Mouse (Mus musculus): Measurements from ENCODE around the gene Zscan26. TPM values are rescaled to one million over a fixed set of nuclear protein-coding genes. Genes with fewer than 3 reads are reported as not detected.
A peak's percentile ranks its signal among the peaks of the same experiment; 100 is the strongest.
"Not testable (repeated sequence)": the region's sequence is repeated elsewhere in the genome, so short reads cannot be mapped to it uniquely, and the experiment has no call there.

The Zscan26 gene
- polyA plus RNA-seq, 1 experiment from 2014 or later, result 17.4 TPM

GRCm38 (mm10) chr13:21468061-21469019 lies 14.8 kb upstream of the Zscan26 start, which contains the start of gene Nkapl:
Gene Nkapl, minus strand, starts transcription at chr13:21468509.
- Histone ChIP-seq H3K36me3 (replicated peaks; ENCODE audit: control insufficient read depth, insufficient read depth) (no peaks in the 10 kb centered on the region), H3K4me2 (replicated peaks) (peak within 1 kb of the TSS; percentile 82), H3K4me3 (replicated peaks; ENCODE audit: low read length) (peak within 1 kb of the TSS; percentile 53), H3K9ac (peak within 1 kb of the TSS; percentile 76), H3K27ac (peak within 1 kb of the TSS; percentile 68), H3K9me3 (ENCODE audit: control insufficient read depth, low read length) (no peaks in the 10 kb centered on the region), H3K27me3 (ENCODE audit: control insufficient read depth, insufficient read depth, low read length) (no peaks in the 10 kb centered on the region; the same call in 1 of the 2 replicates), H3K4me1 (replicated peaks; ENCODE audit: control insufficient read depth, insufficient read depth, low read length) (0 out of 2 replicates have a peak, but pooled peaks cover 5% of the 10 kb centered on the region)
- WGBS, result 1% methylated on average over 54 of the region's 54 CpGs
- DNase-seq (ENCODE audit: low spot score) (peak; percentile 89), ATAC-seq (ENCODE audit: low FRiP score) (peak; percentile 99)

DNA sequence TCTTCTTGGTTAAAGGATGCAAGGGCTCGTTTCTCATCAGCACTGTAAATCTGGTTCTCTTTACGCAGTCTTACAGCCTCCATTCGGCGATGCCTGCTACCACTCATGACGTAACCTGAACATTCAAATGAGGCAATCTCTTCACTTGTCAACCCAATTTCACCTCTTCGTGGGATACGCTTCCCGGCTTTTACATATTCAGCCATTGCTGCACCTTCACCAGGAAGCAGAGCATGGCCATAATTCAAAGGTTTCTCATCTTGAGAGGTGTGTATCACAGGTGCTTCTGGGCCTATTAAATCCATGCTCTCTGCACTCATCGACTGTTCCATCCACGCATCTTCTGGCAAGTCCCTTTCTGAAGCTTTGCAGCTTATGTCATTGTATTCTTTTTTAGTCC lies 13.8 kb upstream of the Zscan26 start:
- ATAC-seq (ENCODE audit: low FRiP score), result no peak
- no peaks in the 10 kb centered on the region; the same call in 1 of the 2 replicates for H3K27me3 ChIP-seq (ENCODE audit: control insufficient read depth, insufficient read depth, low read length)
- H3K4me1 ChIP-seq (replicated peaks; ENCODE audit: control insufficient read depth, insufficient read depth, low read length), result 0 out of 2 replicates have a peak, but pooled peaks cover 5% of the 10 kb centered on the region
- no peak for DNase-seq (ENCODE audit: low spot score)
- H3K4me2 ChIP-seq (replicated peaks), result 0 out of 2 replicates have a peak overlapping the region, but pooled peaks have one; percentile 82
- H3K9me3 ChIP-seq (ENCODE audit: control insufficient read depth, low read length), result no peaks in the 10 kb centered on the region
- peak overlapping the region; percentile 53; the same call in 1 of the 2 replicates for H3K4me3 ChIP-seq (replicated peaks; ENCODE audit: low read length)
- no peak overlapping the region for H3K27ac ChIP-seq
- H3K36me3 ChIP-seq (replicated peaks; ENCODE audit: control insufficient read depth, insufficient read depth), result no peaks in the 10 kb centered on the region
- no peak overlapping the region for H3K9ac ChIP-seq
- WGBS, result 88% methylated on average over 10 of the region's 10 CpGs

- H3K4me3 ChIP-seq (replicated peaks; ENCODE audit: low read length); H3K4me1 ChIP-seq (replicated peaks; ENCODE audit: control insufficient read depth, insufficient read depth, low read length); H3K27ac ChIP-seq; H3K9ac ChIP-seq; H3K9me3 ChIP-seq (ENCODE audit: control insufficient read depth, low read length); H3K27me3 ChIP-seq (ENCODE audit: control insufficient read depth, insufficient read depth, low read length); H3K4me2 ChIP-seq (replicated peaks); DNase-seq (ENCODE audit: low spot score); ATAC-seq (ENCODE audit: low FRiP score); H3K36me3 ChIP-seq (replicated peaks; ENCODE audit: control insufficient read depth, insufficient read depth): not testable (repeated sequence)
- WGBS, result 55% methylated on average over 9 of the region's 9 CpGs
Measured at GRCm38 (mm10) chr13:21462516-21462915, 9.0 kb upstream of the Zscan26 start.

DNA sequence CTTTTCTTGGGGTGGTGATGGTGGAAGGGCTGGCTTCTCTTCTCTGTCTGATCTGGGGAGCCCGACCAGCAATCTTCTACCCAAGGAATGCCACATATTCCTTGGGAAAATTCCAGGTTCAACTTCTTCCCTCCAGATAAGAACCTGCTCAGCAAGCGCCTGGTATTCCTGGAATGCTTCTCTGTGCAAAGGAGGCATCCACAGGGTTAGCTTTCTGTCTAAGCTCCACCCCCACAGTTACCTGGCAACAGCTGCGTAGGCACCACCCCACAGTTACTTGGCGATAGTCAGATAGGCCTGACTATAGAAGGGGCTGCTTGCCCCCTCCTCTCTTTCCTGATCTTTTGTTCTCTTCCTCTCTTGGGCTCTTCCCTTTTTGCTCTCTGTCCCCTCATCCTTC lies 2.8 kb upstream of the Zscan26 start:
- WGBS, result 10% methylated on average over 4 of the region's 4 CpGs
- no peak overlapping the region for H3K9ac ChIP-seq
- 0 out of 2 replicates have a peak, but pooled peaks cover 3% of the 10 kb centered on the region for H3K36me3 ChIP-seq (replicated peaks; ENCODE audit: control insufficient read depth, insufficient read depth)
- H3K4me2 ChIP-seq (replicated peaks), result no peak overlapping the region
- H3K4me1 ChIP-seq (replicated peaks; ENCODE audit: control insufficient read depth, insufficient read depth, low read length), result peaks cover 9% of the 10 kb centered on the region
- no peak overlapping the region for H3K27ac ChIP-seq
- no peaks in the 10 kb centered on the region for H3K27me3 ChIP-seq (ENCODE audit: control insufficient read depth, insufficient read depth, low read length)
- H3K4me3 ChIP-seq (replicated peaks; ENCODE audit: low read length), result no peak overlapping the region
- no peaks in the 10 kb centered on the region for H3K9me3 ChIP-seq (ENCODE audit: control insufficient read depth, low read length)
- no peak for DNase-seq (ENCODE audit: low spot score)
- ATAC-seq (ENCODE audit: low FRiP score), result no peak

DNA sequence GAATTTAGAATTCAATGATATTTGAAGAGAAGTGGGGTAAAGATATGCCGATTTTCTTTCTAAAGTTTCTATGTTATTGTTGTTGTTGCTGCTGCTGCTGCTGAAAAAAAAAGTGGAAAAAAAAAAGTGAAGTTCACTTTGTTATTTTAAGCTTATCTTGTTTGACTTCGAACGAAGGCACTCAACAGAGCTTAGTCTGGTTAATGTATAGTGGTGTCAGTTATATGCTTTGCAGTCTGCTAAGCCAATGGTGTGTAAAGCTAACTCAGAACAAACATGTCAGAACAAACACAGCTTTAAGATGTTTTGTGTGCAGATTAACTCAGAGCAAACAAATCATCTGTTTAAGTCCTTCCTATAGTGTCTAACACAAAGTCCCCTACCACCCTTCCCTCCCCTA lies 603 bp upstream of the Zscan26 start:
- H3K27me3 ChIP-seq (ENCODE audit: control insufficient read depth, insufficient read depth, low read length), result no peaks in the 10 kb centered on the region
- WGBS, result 92% methylated on average over 3 of the region's 3 CpGs

GRCm38 (mm10) chr13:21453042-21453441 lies 488 bp downstream of the Zscan26 start:
- H3K4me3 ChIP-seq (replicated peaks; ENCODE audit: low read length), result peak overlapping the region; percentile 50
- WGBS, result 4% methylated on average over 13 of the region's 13 CpGs
- peaks cover 9% of the 10 kb centered on the region for H3K4me1 ChIP-seq (replicated peaks; ENCODE audit: control insufficient read depth, insufficient read depth, low read length)
- peak overlapping the region; percentile 69 for H3K9ac ChIP-seq
- peak overlapping the region; percentile 68 for H3K4me2 ChIP-seq (replicated peaks)
- H3K27ac ChIP-seq, result peak overlapping the region; percentile 51
- no peaks in the 10 kb centered on the region for H3K27me3 ChIP-seq (ENCODE audit: control insufficient read depth, insufficient read depth, low read length)
- 0 out of 2 replicates have a peak, but pooled peaks have one; percentile 16 for ATAC-seq (ENCODE audit: low FRiP score)
- H3K36me3 ChIP-seq (replicated peaks; ENCODE audit: control insufficient read depth, insufficient read depth), result peaks cover 19% of the 10 kb centered on the region
- DNase-seq (ENCODE audit: low spot score), result no peak
- H3K9me3 ChIP-seq (ENCODE audit: control insufficient read depth, low read length), result no peaks in the 10 kb centered on the region

More for the DNA sequence above, 603 bp upstream of the Zscan26 start:
- Histone ChIP-seq H3K4me3 (replicated peaks; ENCODE audit: low read length) (peak overlapping the region; percentile 50; the same call in 1 of the 2 replicates), H3K4me1 (replicated peaks; ENCODE audit: control insufficient read depth, insufficient read depth, low read length) (peaks cover 9% of the 10 kb centered on the region), H3K4me2 (replicated peaks) (0 out of 2 replicates have a peak overlapping the region, but pooled peaks have one; percentile 68), H3K9ac (no peak overlapping the region), H3K27ac (no peak overlapping the region), H3K9me3 (ENCODE audit: control insufficient read depth, low read length) (no peaks in the 10 kb centered on the region), H3K36me3 (replicated peaks; ENCODE audit: control insufficient read depth, insufficient read depth) (peaks cover 8% of the 10 kb centered on the region; the same call in 1 of the 2 replicates)
- DNase-seq (ENCODE audit: low spot score) (no peak), ATAC-seq (ENCODE audit: low FRiP score) (no peak)

DNA sequence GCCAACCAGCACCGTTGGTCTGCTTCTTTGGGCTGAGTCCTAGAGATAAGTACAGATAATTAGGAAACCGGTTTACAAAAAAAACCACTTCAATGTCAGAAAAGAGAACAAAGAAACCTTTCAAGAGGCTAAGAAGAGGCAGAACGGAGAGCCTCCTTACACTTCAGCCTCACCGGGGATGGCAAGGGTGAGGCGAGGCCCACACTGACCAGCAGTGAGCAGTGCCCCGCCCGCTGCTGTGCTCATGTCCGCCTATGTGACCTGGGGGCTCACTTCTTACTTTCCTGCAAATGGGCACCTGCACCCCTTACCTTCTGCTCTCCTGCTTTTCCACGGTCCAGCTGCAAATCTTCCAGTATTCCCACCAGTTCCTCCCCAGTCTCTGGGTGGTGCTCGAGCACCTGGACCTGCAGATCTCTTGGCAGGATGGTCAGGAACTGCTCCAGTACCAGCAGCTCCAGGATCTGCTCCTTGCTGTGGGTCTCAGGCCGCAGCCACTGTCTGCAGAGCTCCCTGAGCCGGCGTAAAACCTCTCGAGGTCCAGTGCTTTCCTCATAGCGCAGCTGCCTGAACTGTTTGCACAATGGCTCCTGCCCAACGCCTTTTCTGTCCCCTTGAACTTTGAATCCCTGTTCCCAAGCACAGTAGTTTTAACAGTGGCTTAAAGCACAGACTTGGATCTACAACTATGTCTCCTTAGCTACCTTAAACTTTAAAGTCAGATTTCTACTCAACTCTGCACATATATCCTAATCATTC lies 5.5 kb downstream of the Zscan26 start:
- 87% methylated on average over 16 of the region's 16 CpGs for WGBS
- H3K27ac ChIP-seq, result no peak overlapping the region
- ATAC-seq (ENCODE audit: low FRiP score), result no peak
- peaks cover 9% of the 10 kb centered on the region for H3K4me1 ChIP-seq (replicated peaks; ENCODE audit: control insufficient read depth, insufficient read depth, low read length)
- no peak for DNase-seq (ENCODE audit: low spot score)
- H3K4me2 ChIP-seq (replicated peaks), result no peak overlapping the region
- no peaks in the 10 kb centered on the region for H3K27me3 ChIP-seq (ENCODE audit: control insufficient read depth, insufficient read depth, low read length)
- no peak overlapping the region for H3K9ac ChIP-seq
- no peaks in the 10 kb centered on the region for H3K9me3 ChIP-seq (ENCODE audit: control insufficient read depth, low read length)
- no peak overlapping the region for H3K4me3 ChIP-seq (replicated peaks; ENCODE audit: low read length)
- peaks cover 66% of the 10 kb centered on the region for H3K36me3 ChIP-seq (replicated peaks; ENCODE audit: control insufficient read depth, insufficient read depth)

DNA sequence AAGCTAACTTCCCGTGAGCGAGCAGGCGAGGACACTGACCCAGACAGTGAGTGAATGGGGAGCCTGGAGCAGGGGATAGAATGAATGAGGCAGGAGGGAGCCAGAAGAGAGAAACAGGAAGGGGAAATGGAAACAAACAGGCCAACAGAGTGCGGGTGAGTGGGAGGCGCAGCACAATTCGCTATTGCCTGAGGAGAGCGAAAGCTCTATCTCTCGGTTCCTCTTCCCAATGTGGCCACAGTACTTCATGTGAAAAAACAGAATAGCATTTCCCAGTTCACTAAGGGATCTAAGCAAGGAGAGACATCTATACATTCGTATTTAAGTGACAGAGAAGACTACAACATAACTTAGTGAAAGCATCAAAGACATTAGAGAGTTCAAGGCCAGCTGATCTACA lies 6.7 kb downstream of the Zscan26 start:
- H3K4me1 ChIP-seq (replicated peaks; ENCODE audit: control insufficient read depth, insufficient read depth, low read length), result no peaks in the 10 kb centered on the region
- ATAC-seq (ENCODE audit: low FRiP score), result no peak
- WGBS, result 88% methylated on average over 9 of the region's 9 CpGs
- no peak overlapping the region for H3K9ac ChIP-seq
- H3K4me2 ChIP-seq (replicated peaks), result no peak overlapping the region
- H3K27me3 ChIP-seq (ENCODE audit: control insufficient read depth, insufficient read depth, low read length), result no peaks in the 10 kb centered on the region
- peaks cover 72% of the 10 kb centered on the region for H3K36me3 ChIP-seq (replicated peaks; ENCODE audit: control insufficient read depth, insufficient read depth)
- no peak overlapping the region for H3K4me3 ChIP-seq (replicated peaks; ENCODE audit: low read length)
- DNase-seq (ENCODE audit: low spot score), result no peak
- no peak overlapping the region for H3K27ac ChIP-seq
- no peaks in the 10 kb centered on the region for H3K9me3 ChIP-seq (ENCODE audit: control insufficient read depth, low read length)

DNA sequence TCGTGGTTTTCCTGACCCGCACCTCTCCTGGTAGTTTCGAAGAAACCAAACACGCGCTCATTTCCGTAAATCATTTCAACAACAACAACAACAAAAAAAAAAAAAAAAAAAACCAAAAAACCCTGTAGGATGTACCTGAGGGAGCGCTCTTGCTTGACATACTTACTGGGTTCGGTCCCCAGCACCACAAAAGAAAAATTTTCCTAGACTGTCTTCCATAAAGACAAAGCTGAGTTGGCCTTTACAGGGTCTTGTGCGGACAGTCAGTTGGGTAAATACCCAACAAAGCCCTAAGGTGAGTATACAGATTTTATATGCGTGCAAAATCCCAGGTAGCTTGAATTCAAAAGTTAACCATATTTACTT lies 12.3 kb downstream of the Zscan26 start:
- Histone ChIP-seq H3K27me3 (ENCODE audit: control insufficient read depth, insufficient read depth, low read length) (no peaks in the 10 kb centered on the region), H3K36me3 (replicated peaks; ENCODE audit: control insufficient read depth, insufficient read depth) (peaks cover 37% of the 10 kb centered on the region), H3K4me1 (replicated peaks; ENCODE audit: control insufficient read depth, insufficient read depth, low read length) (peaks cover 13% of the 10 kb centered on the region), H3K4me3 (replicated peaks; ENCODE audit: low read length) (peak overlapping the region; percentile 43), H3K4me2 (replicated peaks) (peak overlapping the region; percentile 83), H3K9me3 (ENCODE audit: control insufficient read depth, low read length) (no peaks in the 10 kb centered on the region), H3K27ac (peak overlapping the region; percentile 69; the same call in 1 of the 2 replicates), H3K9ac (peak overlapping the region; percentile 71)
- WGBS, result 19% methylated on average over 10 of the region's 10 CpGs
- DNase-seq (ENCODE audit: low spot score) (no peak), ATAC-seq (ENCODE audit: low FRiP score) (peak; percentile 7; the same call in 1 of the 2 replicates)

Data from hindbrain, embryonic 14.5 days (tissue).